Mouse (Mus musculus): Measurements from ENCODE around the gene Lrcol1.

Gene Lrcol1

GRCm38 (mm10) chr5:110386371-110387330, 42.1 kb downstream of the Lrcol1 start:
- 11% methylated on average over 90 of the region's 90 CpGs for WGBS

GRCm38 (mm10) chr5:110387332-110387731, 42.8 kb downstream of the Lrcol1 start:
- WGBS, result 30% methylated on average over 8 of the region's 8 CpGs

DNA sequence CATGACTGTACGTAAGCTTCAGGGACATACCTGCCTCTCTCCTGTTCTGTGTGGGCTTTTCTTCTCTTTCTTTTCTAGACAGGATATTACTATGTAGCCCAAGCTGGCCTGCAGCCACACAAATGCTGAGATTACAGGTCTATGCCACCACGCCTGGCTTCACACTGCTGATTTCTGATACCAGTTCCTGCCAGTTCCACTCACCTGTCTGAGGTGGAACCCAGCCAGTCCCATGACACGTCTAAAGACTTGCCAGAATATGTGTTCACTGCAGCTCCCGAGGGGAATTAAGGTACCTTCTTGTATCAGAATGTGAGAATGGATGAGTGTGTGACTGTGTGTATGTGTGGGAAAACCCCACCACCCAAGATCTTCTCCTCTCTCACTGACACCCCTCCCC, 46.1 kb downstream of the Lrcol1 start:
- WGBS, result 67% methylated on average over 4 of the region's 4 CpGs

DNA sequence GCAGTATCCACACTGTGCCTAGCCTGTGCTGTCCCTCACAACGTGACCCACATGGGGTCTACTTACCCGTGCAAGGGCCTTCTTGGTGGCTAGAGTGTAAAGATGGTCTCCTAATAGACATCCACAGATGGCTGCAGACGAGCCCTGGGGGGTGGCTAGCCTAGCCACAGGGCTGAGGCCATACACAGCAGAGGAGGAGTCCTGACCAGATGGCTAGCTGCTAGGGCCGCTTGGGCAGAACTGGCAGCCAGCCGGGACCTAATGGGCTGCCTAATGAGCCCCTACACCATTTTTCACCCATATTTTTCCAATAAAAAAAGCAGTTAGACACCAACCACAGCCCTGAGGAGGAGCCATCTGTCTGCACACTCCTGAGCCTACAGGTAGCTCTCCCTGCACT, 48.2 kb downstream of the Lrcol1 start:
- 81% methylated on average over 5 of the region's 5 CpGs for WGBS

DNA sequence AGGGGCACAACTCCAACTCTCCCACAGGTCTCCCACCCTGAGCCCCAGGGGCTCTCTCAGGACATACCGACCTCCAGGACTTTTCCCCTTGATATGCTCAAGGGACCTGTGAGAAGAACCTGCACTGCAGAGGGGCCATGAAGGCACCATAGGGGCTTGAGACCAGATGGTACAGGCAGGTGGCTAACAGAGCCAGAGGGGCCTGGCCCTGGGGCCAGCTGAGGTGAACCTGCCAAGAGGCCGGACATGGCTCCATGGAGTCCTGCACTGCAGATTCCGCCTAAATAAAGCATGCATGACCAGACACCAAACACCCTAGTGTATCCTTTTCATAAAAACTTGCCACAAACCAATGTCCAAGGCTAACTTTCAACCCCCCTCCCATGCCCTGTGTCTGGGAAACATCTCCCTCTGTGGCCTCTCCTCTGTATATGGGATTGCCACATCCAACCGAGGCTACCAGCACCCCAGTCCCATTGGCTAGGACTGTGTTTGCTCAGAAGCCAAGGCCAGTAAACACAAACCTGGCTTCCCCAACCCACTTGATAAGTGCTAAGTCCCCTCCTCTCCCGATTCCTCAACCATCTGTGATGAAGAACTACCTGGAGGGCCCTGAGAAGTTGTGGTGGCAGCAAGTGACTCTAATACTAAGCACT, 50.6 kb downstream of the Lrcol1 start:
- 92% methylated on average over 5 of the region's 5 CpGs for WGBS

DNA sequence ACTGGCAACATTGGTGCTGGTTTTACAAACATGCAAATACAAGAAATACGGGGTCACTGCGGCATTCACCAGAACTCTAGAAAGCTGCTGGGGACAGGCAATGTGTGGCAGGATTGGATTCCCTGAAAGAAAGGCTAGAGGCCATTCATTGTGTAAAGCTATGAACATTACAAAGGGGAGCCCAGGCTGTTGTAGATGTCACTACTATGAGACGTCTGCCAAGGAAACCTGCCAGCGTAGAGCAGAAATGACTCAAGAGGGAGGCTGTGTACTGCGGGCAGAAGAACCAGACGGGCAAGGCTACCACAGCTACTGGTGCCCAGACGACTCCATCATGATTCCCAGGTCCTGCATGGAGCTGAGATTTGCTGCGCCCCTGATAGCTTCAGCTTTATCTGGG, 56.6 kb downstream of the Lrcol1 start:
- 67% methylated on average over 8 of the region's 8 CpGs for WGBS

GRCm38 (mm10) chr5:110402557-110402956, 58.0 kb downstream of the Lrcol1 start:
- WGBS, result 99% methylated on average over 2 of the region's 2 CpGs

- 65% methylated on average over 3 of the region's 3 CpGs for WGBS
Measured at GRCm38 (mm10) chr5:110403931-110404330, 59.4 kb downstream of the Lrcol1 start.

Data from cerebral cortex, adult 2 months (tissue).